In the genomic region with DNA sequence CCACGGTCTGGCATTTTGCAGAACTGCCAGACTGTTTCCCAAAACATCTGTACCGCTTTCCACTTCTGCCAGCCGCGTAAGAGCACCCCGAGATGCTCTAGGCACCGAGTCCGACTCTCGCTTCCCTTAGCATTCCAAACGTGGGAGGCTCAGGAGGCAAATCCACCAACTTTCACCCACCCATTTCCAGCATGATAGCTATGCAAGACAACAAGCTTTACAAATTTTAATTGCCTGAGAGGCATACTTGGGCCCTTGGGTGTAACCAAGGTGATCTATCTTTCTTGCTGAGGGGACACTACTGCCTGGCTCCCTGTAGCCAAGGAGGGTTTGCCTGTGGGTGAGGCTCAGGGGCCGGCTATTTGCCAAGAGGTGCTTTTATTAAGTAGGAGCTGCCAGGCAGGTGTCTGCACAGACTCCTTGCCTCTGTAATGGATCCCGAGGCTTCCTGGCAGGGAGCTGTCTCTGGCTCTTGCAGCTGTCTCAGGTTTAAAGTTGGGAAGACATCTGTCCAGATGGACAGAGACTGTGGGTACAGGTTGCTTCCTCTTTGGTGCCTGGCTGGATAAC, we compare ENCODE assay signal across 13 mouse cellular contexts. TPM values are rescaled to one million over a fixed set of nuclear protein-coding genes. Genes with fewer than 3 reads are reported as not detected.
DNase-seq lines count a peak whose midpoint lies in the region; ATAC-seq lines count a peak whose summit lies in the region.
"Had no signal": no experiment of that assay in that cellular context is flagged by ENCODE, and none has a peak within 500 bp of the region (broad histone marks: within the 10 kb centered on the region; RNA-seq: fewer than 3 reads in every experiment).

No protein-coding gene starts in this region.

- no peak overlapping the region for H3K4me3 ChIP-seq in kidney, embryonic 15.5 days (replicated peaks)
- H3K4me3 ChIP-seq in intestine, embryonic 15.5 days (replicated peaks) = no peak overlapping the region

- H3K27me3 ChIP-seq in kidney, embryonic 15.5 days = 0 out of 2 replicates have a peak, but pooled peaks cover 3% of the 10 kb centered on the region
- no peaks in the 10 kb centered on the region for H3K27me3 ChIP-seq in intestine, embryonic 15.5 days (replicated peaks)

- no peaks in the 10 kb centered on the region for H3K36me3 ChIP-seq in kidney, embryonic 15.5 days
- no peaks in the 10 kb centered on the region for H3K36me3 ChIP-seq in intestine, embryonic 15.5 days

- peaks cover 21% of the 10 kb centered on the region for H3K4me1 ChIP-seq in kidney, embryonic 15.5 days
- 0 out of 2 replicates have a peak, but pooled peaks cover 11% of the 10 kb centered on the region for H3K4me1 ChIP-seq in intestine, embryonic 15.5 days (replicated peaks)

- 73% methylated on average over 11 of the region's 11 CpGs for WGBS in kidney, embryonic 15.5 days
- 70% methylated on average over 11 of the region's 11 CpGs for WGBS in intestine, embryonic 15.5 days

- no peak overlapping the region for H3K27ac ChIP-seq in kidney, embryonic 15.5 days
- peak overlapping the region; percentile 13 for H3K27ac ChIP-seq in intestine, embryonic 15.5 days

- no peak overlapping the region for H3K9ac ChIP-seq in kidney, embryonic 15.5 days
- H3K9ac ChIP-seq in intestine, embryonic 15.5 days = no peak overlapping the region
- H3K9ac ChIP-seq: lung, embryonic 14.5 days had no signal

- ATAC-seq in kidney, embryonic 15.5 days (replicated peaks; ENCODE audit: low FRiP score) = no peak
- no peak for ATAC-seq in intestine, embryonic 15.5 days
- ATAC-seq: CD4-positive, CD25-positive, alpha-beta regulatory T cell, adult 4 months; inflammation-experienced regulatory T-cells, adult 6 months had no signal

- H3K9me3 ChIP-seq in kidney, embryonic 15.5 days (replicated peaks) = no peaks in the 10 kb centered on the region
- H3K9me3 ChIP-seq in intestine, embryonic 15.5 days = no peaks in the 10 kb centered on the region

- H3K4me2 ChIP-seq in kidney, embryonic 15.5 days = peak overlapping the region; percentile 39
- H3K4me2 ChIP-seq in intestine, embryonic 15.5 days (replicated peaks) = peak overlapping the region; percentile 46; the same call in 1 of the 2 replicates

- DNase-seq in kidney, postnatal 14 days = no peak
- DNase-seq in ZHBTc4 (ENCODE audit: low read depth, low spot score) = peak; percentile 72
- DNase-seq in lung, postnatal 36 days = peak; percentile 55
- DNase-seq in cerebellum, postnatal 10 days = no peak
- DNase-seq in adrenal gland, postnatal 10 days = no peak
- DNase-seq: adrenal gland, postnatal 25 days; thymus, postnatal 36 days had no signal

RNA-seq across cellular contexts. Expression of gene Capn8, which starts 2.8 kb away (rescaled TPM):
- 0.19 TPM in 1 of 2 replicates, not detected in the other for polyA plus RNA-seq in kidney, embryonic 15.5 days (2015; fragmentation: Nextera tagmentation; extraction: Ambion mirVana)
- 2.5 and 3.3 TPM in 2 replicates for polyA plus RNA-seq in intestine, embryonic 15.5 days (2015; fragmentation: Nextera tagmentation; extraction: Ambion mirVana)
- not detected for total RNA-seq in adrenal gland, postnatal 10 days (2021)
- total RNA-seq: left cerebral cortex, postnatal 10 days had no signal
- polyA plus RNA-seq: CD4-positive, CD25-positive, alpha-beta regulatory T cell, adult 4 months; inflammation-experienced regulatory T-cells, adult 6 months; lung, embryonic 14.5 days had no signal

RNA-seq across cellular contexts. Expression of gene Capn2, which starts 44.6 kb away (rescaled TPM):
- polyA plus RNA-seq in kidney, embryonic 15.5 days (2015; fragmentation: Nextera tagmentation; extraction: Ambion mirVana) = 119 and 126 TPM in 2 replicates
- polyA plus RNA-seq in intestine, embryonic 15.5 days (2015; fragmentation: Nextera tagmentation; extraction: Ambion mirVana) = 85.5 and 95.1 TPM in 2 replicates
- 10 to 100 TPM; 79.3 to 94.3 TPM for total RNA-seq in adrenal gland, postnatal 10 days (2021)

Comparison
In these comparisons a context has a peak if more than half of its experiments do, and no peak if none do; other contexts are left out.
1. DNase-seq: peak in ZHBTc4 (single experiment) and lung, postnatal 36 days (single experiment); none in kidney, postnatal 14 days (single experiment), cerebellum, postnatal 10 days (0 of 2) and adrenal gland, postnatal 10 days (single experiment).